Mouse (Mus musculus) cortical plate, adult 2 months (tissue): ENCODE measurements around the gene Elp6.

Experiments
- CTCF ChIP-seq: fragments of 200-500 bp; IDR thresholded peaks from 2 replicates; pipeline ENCODE4 v1.5.1; 2011; ENCODE audit warnings: mild to moderate bottlenecking, control low read depth, low read length; ENCODE audit not compliant: insufficient read depth; ENCODE audit errors: extremely low read depth
- POLR2A ChIP-seq: fragments of 200-500 bp; IDR thresholded peaks from 2 replicates; pipeline ENCODE4 v1.6.1; 2011; ENCODE audit warnings: mild to moderate bottlenecking, low read length, control low read depth; ENCODE audit not compliant: insufficient read depth; ENCODE audit errors: extremely low read depth

DNA sequence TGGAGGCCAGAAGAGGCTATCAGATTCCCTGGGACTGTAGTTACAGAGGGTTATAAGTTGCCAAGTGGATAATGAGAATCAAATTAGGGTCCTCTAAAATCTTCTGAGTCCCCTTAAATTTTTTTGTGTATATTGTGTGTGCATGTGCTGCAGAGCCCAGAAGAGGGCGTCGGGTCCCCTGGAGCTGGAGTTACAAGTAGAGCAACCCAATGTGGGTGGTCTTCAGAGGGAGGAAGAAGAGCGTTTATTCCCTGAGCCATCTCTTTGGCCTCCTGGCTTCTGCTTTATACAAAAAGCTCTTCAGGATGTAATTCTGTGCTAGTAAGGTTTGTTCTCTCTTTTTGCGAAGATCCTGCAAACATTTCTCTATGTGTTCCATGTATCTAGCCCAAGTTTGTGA lies 457 bp upstream of the Elp6 start:
- TF ChIP-seq CTCF (0 out of 2 replicates have a peak, but pooled peaks have one; percentile 13), POLR2A (no peak)
